Mouse (Mus musculus) hindbrain, embryonic 15.5 days (tissue): ENCODE results near the gene Gcsh. TPM values are rescaled to one million over a fixed set of nuclear protein-coding genes. Genes with fewer than 3 reads are reported as not detected.
A peak's percentile ranks its signal among the peaks of the same experiment; 100 is the strongest.

ENCODE experiments used
- ATAC-seq: fragments of 200-750 bp; cut with Nextera tagmentation; 2 replicates; pipeline ENCODE4 v1.8.0; 2017; ENCODE audit warnings: low read depth, moderate number of reproducible peaks, moderate TSS enrichment; ENCODE audit not compliant: low FRiP score
- H3K27ac ChIP-seq: fragments of 300-500 bp; sonication (generic); replicated peaks from 2 replicates; pipeline ENCODE4 v1.5.1; 2015; ENCODE audit warnings: mild to moderate bottlenecking, inconsistent platforms
- H3K27me3 ChIP-seq: fragments of 300-500 bp; sonication (generic); 2 replicates; pipeline ENCODE4 v1.6.1; 2015; ENCODE audit warnings: control low read depth, inconsistent platforms
- H3K36me3 ChIP-seq: fragments of 300-500 bp; sonication (generic); 2 replicates; pipeline ENCODE4 v1.6.1; 2015; ENCODE audit warnings: control low read depth, inconsistent platforms
- H3K4me1 ChIP-seq: fragments of 300-500 bp; sonication (generic); replicated peaks from 2 replicates; pipeline ENCODE4 v1.6.1; 2015; ENCODE audit warnings: control low read depth, inconsistent platforms
- H3K4me2 ChIP-seq: fragments of 300-500 bp; sonication (generic); 2 replicates; pipeline ENCODE4 v1.6.1; 2015; ENCODE audit warnings: moderate library complexity, mild to moderate bottlenecking, inconsistent platforms
- H3K4me3 ChIP-seq: fragments of 300-500 bp; sonication (generic); 2 replicates; pipeline ENCODE4 v1.5.1; 2015; ENCODE audit warnings: mild to moderate bottlenecking, inconsistent platforms
- H3K9ac ChIP-seq: fragments of 300-500 bp; sonication (generic); 2 replicates; pipeline ENCODE4 v1.6.1; 2015; ENCODE audit warnings: inconsistent platforms
- H3K9me3 ChIP-seq: fragments of 300-500 bp; sonication (generic); 2 replicates; pipeline ENCODE4 v1.6.1; 2016; ENCODE audit warnings: control low read depth, inconsistent platforms
- WGBS: fragments of 180-500 bp; shearing (Covaris S2); methylation state at CpG from one replicate; pipeline ENCODE4 v1.1.7; 2015; 5-methylcytosine and 5-hydroxymethylcytosine counted together
- polyA plus RNA-seq: library from polyadenylated mRNA; unstranded; fragments of >200 nt; fragmentation: Nextera tagmentation; extraction: Ambion mirVana; gene quantifications from 2 replicates; pipeline ENCODE4 v1.2.1, GENCODE M21; 2015

Gcsh gene
- 96.8 and 99.1 TPM in 2 replicates for polyA plus RNA-seq

- WGBS, result under 1% methylated on average over 56 of the region's 56 CpGs
- no peaks in the 10 kb centered on the region for H3K36me3 ChIP-seq
- H3K9ac ChIP-seq, result peak within 1 kb of the TSS; percentile 58
- H3K27ac ChIP-seq, result peak within 1 kb of the TSS; percentile 75
- peak; percentile 100 for ATAC-seq
- peak within 1 kb of the TSS; percentile 85 for H3K4me2 ChIP-seq
- no peaks in the 10 kb centered on the region for H3K27me3 ChIP-seq
- no peaks in the 10 kb centered on the region for H3K9me3 ChIP-seq
- H3K4me1 ChIP-seq, result peaks cover 22% of the 10 kb centered on the region
- peak within 1 kb of the TSS; percentile 80 for H3K4me3 ChIP-seq
These were observed at the start of gene Gcsh for GRCm38 (mm10) chr8:116993095-116993867. Gcsh (minus strand) TSS chr8:116993537.

GRCm38 (mm10) chr8:117039843-117040242 is 46.5 kb upstream of the Gcsh start:
- Histone ChIP-seq H3K4me2 (no peak overlapping the region), H3K27ac (0 out of 2 replicates have a peak overlapping the region, but pooled peaks have one; percentile 15), H3K9ac (no peak overlapping the region), H3K4me1 (peaks cover 13% of the 10 kb centered on the region), H3K4me3 (no peak overlapping the region), H3K36me3 (no peaks in the 10 kb centered on the region), H3K27me3 (no peaks in the 10 kb centered on the region), H3K9me3 (no peaks in the 10 kb centered on the region)
- ATAC-seq, result 0 out of 2 replicates have a peak, but pooled peaks have one; percentile 38
- WGBS, result 44% methylated on average over 7 of the region's 7 CpGs

- Histone ChIP-seq H3K27me3 (no peaks in the 10 kb centered on the region), H3K27ac (no peak overlapping the region), H3K36me3 (no peaks in the 10 kb centered on the region), H3K4me2 (no peak overlapping the region), H3K4me1 (peaks cover 13% of the 10 kb centered on the region), H3K4me3 (no peak overlapping the region), H3K9ac (no peak overlapping the region), H3K9me3 (no peaks in the 10 kb centered on the region)
- ATAC-seq, result no peak
- WGBS, result 92% methylated on average over 7 of the region's 7 CpGs
These were observed 44.1 kb upstream of the Gcsh start for GRCm38 (mm10) chr8:117037374-117037935.

- 94% methylated on average over 3 of the region's 3 CpGs for WGBS
- no peaks in the 10 kb centered on the region for H3K9me3 ChIP-seq
These were observed 40.1 kb upstream of the Gcsh start for GRCm38 (mm10) chr8:117033393-117033792.

GRCm38 (mm10) chr8:117032609-117033008 is 39.3 kb upstream of the Gcsh start:
- no peaks in the 10 kb centered on the region for H3K27me3 ChIP-seq
- 84% methylated on average over 8 of the region's 8 CpGs for WGBS
- H3K4me1 ChIP-seq, result no peaks in the 10 kb centered on the region
- no peak for ATAC-seq
- no peak overlapping the region for H3K9ac ChIP-seq
- no peak overlapping the region for H3K4me2 ChIP-seq
- no peak overlapping the region for H3K4me3 ChIP-seq
- no peaks in the 10 kb centered on the region for H3K36me3 ChIP-seq
- no peaks in the 10 kb centered on the region for H3K9me3 ChIP-seq
- no peak overlapping the region for H3K27ac ChIP-seq

More at GRCm38 (mm10) chr8:117033393-117033792, 40.1 kb upstream of the Gcsh start:
- no peak for ATAC-seq
- no peak overlapping the region for H3K4me3 ChIP-seq
- H3K36me3 ChIP-seq, result no peaks in the 10 kb centered on the region
- no peak overlapping the region for H3K9ac ChIP-seq
- no peaks in the 10 kb centered on the region for H3K27me3 ChIP-seq
- no peak overlapping the region for H3K27ac ChIP-seq
- no peaks in the 10 kb centered on the region for H3K4me1 ChIP-seq
- H3K4me2 ChIP-seq, result no peak overlapping the region

GRCm38 (mm10) chr8:117031476-117031875 is 38.1 kb upstream of the Gcsh start:
- Histone ChIP-seq H3K27ac (no peak overlapping the region), H3K36me3 (no peaks in the 10 kb centered on the region), H3K9me3 (no peaks in the 10 kb centered on the region), H3K4me2 (no peak overlapping the region), H3K27me3 (no peaks in the 10 kb centered on the region), H3K4me3 (no peak overlapping the region), H3K9ac (no peak overlapping the region), H3K4me1 (no peaks in the 10 kb centered on the region)
- ATAC-seq, result no peak
- WGBS, result 68% methylated on average over 6 of the region's 6 CpGs

- Histone ChIP-seq H3K36me3 (no peaks in the 10 kb centered on the region), H3K4me1 (no peaks in the 10 kb centered on the region), H3K9me3 (no peaks in the 10 kb centered on the region), H3K4me3 (no peak overlapping the region), H3K27me3 (no peaks in the 10 kb centered on the region), H3K27ac (no peak overlapping the region), H3K4me2 (no peak overlapping the region), H3K9ac (no peak overlapping the region)
- 89% methylated on average over 10 of the region's 10 CpGs for WGBS
- no peak for ATAC-seq
These were observed 35.3 kb upstream of the Gcsh start for GRCm38 (mm10) chr8:117028686-117029085.

GRCm38 (mm10) chr8:117027601-117028000 is 34.3 kb upstream of the Gcsh start:
- no peaks in the 10 kb centered on the region for H3K27me3 ChIP-seq
- H3K4me2 ChIP-seq, result no peak overlapping the region
- no peaks in the 10 kb centered on the region for H3K36me3 ChIP-seq
- no peak overlapping the region for H3K9ac ChIP-seq
- no peaks in the 10 kb centered on the region for H3K4me1 ChIP-seq
- no peak overlapping the region for H3K4me3 ChIP-seq
- H3K27ac ChIP-seq, result no peak overlapping the region
- H3K9me3 ChIP-seq, result no peaks in the 10 kb centered on the region
- no peak for ATAC-seq
- WGBS, result 86% methylated on average over 5 of the region's 5 CpGs

GRCm38 (mm10) chr8:117022297-117022993 is 29.1 kb upstream of the Gcsh start:
- no peaks in the 10 kb centered on the region for H3K4me1 ChIP-seq
- H3K27ac ChIP-seq, result no peak overlapping the region
- H3K27me3 ChIP-seq, result no peaks in the 10 kb centered on the region
- H3K9me3 ChIP-seq, result no peaks in the 10 kb centered on the region
- no peak overlapping the region for H3K9ac ChIP-seq
- H3K4me2 ChIP-seq, result no peak overlapping the region
- 72% methylated on average over 1 of the region's 1 CpGs for WGBS
- H3K36me3 ChIP-seq, result no peaks in the 10 kb centered on the region
- ATAC-seq, result no peak
- no peak overlapping the region for H3K4me3 ChIP-seq

- Histone ChIP-seq H3K36me3 (no peaks in the 10 kb centered on the region), H3K27me3 (no peaks in the 10 kb centered on the region), H3K27ac (no peak overlapping the region), H3K9ac (no peak overlapping the region), H3K4me1 (no peaks in the 10 kb centered on the region), H3K9me3 (no peaks in the 10 kb centered on the region), H3K4me2 (no peak overlapping the region), H3K4me3 (no peak overlapping the region)
- WGBS, result 81% methylated on average over 18 of the region's 18 CpGs
- ATAC-seq, result no peak
These were observed 26.3 kb upstream of the Gcsh start for GRCm38 (mm10) chr8:117019323-117020275.

- Histone ChIP-seq H3K9ac (no peak overlapping the region), H3K27ac (no peak overlapping the region), H3K36me3 (no peaks in the 10 kb centered on the region), H3K9me3 (no peaks in the 10 kb centered on the region), H3K4me2 (no peak overlapping the region), H3K4me3 (no peak overlapping the region), H3K4me1 (no peaks in the 10 kb centered on the region), H3K27me3 (no peaks in the 10 kb centered on the region)
- 94% methylated on average over 4 of the region's 4 CpGs for WGBS
- no peak for ATAC-seq
These were observed 24.6 kb upstream of the Gcsh start for GRCm38 (mm10) chr8:117017896-117018295.
